In the genomic region with DNA sequence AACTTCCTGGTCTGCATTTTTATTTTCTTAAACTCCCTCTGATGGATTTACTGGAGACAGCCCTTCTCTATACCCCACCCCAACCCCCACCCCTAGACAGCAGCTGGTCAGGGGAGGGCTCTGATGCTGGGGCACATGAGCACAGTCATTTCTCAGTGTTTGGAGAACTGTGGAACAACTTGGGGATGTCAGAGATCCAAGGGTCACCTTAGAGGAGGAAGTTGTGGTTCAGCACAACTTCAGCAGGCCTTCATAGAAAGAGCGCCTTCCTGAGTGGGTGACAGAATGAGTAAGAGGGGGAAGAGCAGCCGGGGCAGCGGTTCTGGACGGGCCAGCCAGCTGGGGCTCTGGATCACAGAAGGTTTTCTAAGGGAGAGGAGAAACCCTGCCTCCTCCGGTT, we compare ENCODE assay signal across 18 mouse cellular contexts.
DNase-seq lines count a peak whose midpoint lies in the region; ATAC-seq lines count a peak whose summit lies in the region.
"Had no signal": no experiment of that assay in that cellular context is flagged by ENCODE, and none has a peak within 500 bp of the region (broad histone marks: within the 10 kb centered on the region; RNA-seq: fewer than 3 reads in every experiment).

No protein-coding gene starts in this region.

- ATAC-seq in heart, embryonic 16.5 days (replicated peaks; ENCODE audit: extremely low read depth, insufficient read depth, low FRiP score), result no peak
- ATAC-seq: forebrain, embryonic 16.5 days; intestine, embryonic 16.5 days; midbrain, embryonic 15.5 days had no signal

- no peak overlapping the region for H3K4me3 ChIP-seq in heart, embryonic 16.5 days (ENCODE audit: low read length)
- no peak overlapping the region for H3K4me3 ChIP-seq in embryonic facial prominence, embryonic 10.5 days
- H3K4me3 ChIP-seq: heart, embryonic 10.5 days; hindbrain, embryonic 15.5 days; limb, embryonic 15.5 days; midbrain, embryonic 15.5 days; myocyte had no signal

- no peak overlapping the region for H3K4me2 ChIP-seq in heart, embryonic 16.5 days (ENCODE audit: low read depth, low read length)
- H3K4me2 ChIP-seq: hindbrain, embryonic 15.5 days; limb, embryonic 15.5 days; midbrain, embryonic 15.5 days had no signal

- DNase-seq in heart, postnatal 36 days, result no peak
- DNase-seq in spleen, postnatal 36 days (ENCODE audit: low spot score in 2 of 2), result peak; percentile 8 to 11
- DNase-seq in spleen, postnatal 10 days (ENCODE audit: low spot score in 2 of 2), result no peak
- peak; percentile 22 to 40 for DNase-seq in kidney, postnatal 4 days
- no peak for DNase-seq in embryonic facial prominence, embryonic 10.5 days (ENCODE audit: low spot score)
- DNase-seq in yolk sac, embryonic 10.5 days (ENCODE audit: low spot score), result no peak
- DNase-seq: cerebellum, adult 8-10 months; heart, postnatal 10 days; lung, postnatal 10 days; spleen, adult 18-20 months had no signal

- H3K4me1 ChIP-seq in heart, embryonic 16.5 days (ENCODE audit: control insufficient read depth, insufficient read depth, low read length), result peaks cover 6% of the 10 kb centered on the region
- H3K4me1 ChIP-seq in embryonic facial prominence, embryonic 10.5 days, result peaks cover 10% of the 10 kb centered on the region; the same call in 1 of the 2 replicates
- H3K4me1 ChIP-seq: heart, embryonic 10.5 days; limb, embryonic 15.5 days had no signal

- H3K27me3 ChIP-seq in heart, embryonic 16.5 days (ENCODE audit: control insufficient read depth, insufficient read depth, low read length), result no peaks in the 10 kb centered on the region
- no peaks in the 10 kb centered on the region for H3K27me3 ChIP-seq in embryonic facial prominence, embryonic 10.5 days (replicated peaks; ENCODE audit: low read depth, poor library complexity, severe bottlenecking)
- H3K27me3 ChIP-seq: hindbrain, embryonic 15.5 days; limb, embryonic 15.5 days; midbrain, embryonic 15.5 days had no signal

- WGBS in heart, embryonic 16.5 days, result 69% methylated on average over 5 of the region's 5 CpGs
- 90% methylated on average over 5 of the region's 5 CpGs for WGBS in embryonic facial prominence, embryonic 10.5 days

- no peak overlapping the region for H3K9ac ChIP-seq in heart, embryonic 16.5 days (ENCODE audit: low read length)
- H3K9ac ChIP-seq: hindbrain, embryonic 15.5 days; limb, embryonic 15.5 days; midbrain, embryonic 15.5 days had no signal

- H3K27ac ChIP-seq in heart, embryonic 16.5 days (ENCODE audit: low read length), result peak overlapping the region; percentile 29; the same call in 1 of the 2 replicates
- H3K27ac ChIP-seq in embryonic facial prominence, embryonic 10.5 days (replicated peaks), result no peak overlapping the region
- H3K27ac ChIP-seq: heart, embryonic 10.5 days; hindbrain, embryonic 15.5 days; limb, embryonic 15.5 days; midbrain, embryonic 15.5 days had no signal

- H3K36me3 ChIP-seq in heart, embryonic 16.5 days (ENCODE audit: control insufficient read depth, insufficient read depth), result no peaks in the 10 kb centered on the region
- H3K36me3 ChIP-seq in embryonic facial prominence, embryonic 10.5 days (replicated peaks), result no peaks in the 10 kb centered on the region
- H3K36me3 ChIP-seq: heart, embryonic 10.5 days; hindbrain, embryonic 15.5 days; limb, embryonic 15.5 days; midbrain, embryonic 15.5 days had no signal

- intact Hi-C loops in heart, postnatal 36 days (cut with DNase I), result no loop called here

- peaks cover 4% of the 10 kb centered on the region; the same call in 1 of the 2 replicates for H3K9me3 ChIP-seq in heart, embryonic 16.5 days (replicated peaks; ENCODE audit: control insufficient read depth, low read length)
- no peaks in the 10 kb centered on the region for H3K9me3 ChIP-seq in embryonic facial prominence, embryonic 10.5 days
- H3K9me3 ChIP-seq: heart, embryonic 10.5 days; hindbrain, embryonic 15.5 days; limb, embryonic 15.5 days; midbrain, embryonic 15.5 days had no signal

Comparison
In these comparisons a context has a peak if more than half of its experiments do, and no peak if none do; other contexts are left out.
1. DNase-seq: peak in spleen, postnatal 36 days (2 of 2) and kidney, postnatal 4 days (2 of 2); none in heart, postnatal 36 days (0 of 2), spleen, postnatal 10 days (0 of 2), embryonic facial prominence, embryonic 10.5 days (single experiment) and yolk sac, embryonic 10.5 days (single experiment).